Mouse (Mus musculus) spleen, adult 2 months (tissue): Measurements from ENCODE around the gene Tex12.

Experiments
- CTCF ChIP-seq: fragments of 200-500 bp; IDR thresholded peaks from 2 replicates; pipeline ENCODE4 v1.5.1; 2011; ENCODE audit warnings: mild to moderate bottlenecking, inconsistent platforms; ENCODE audit not compliant: insufficient read depth, insufficient read length, insufficient replicate concordance; ENCODE audit errors: extremely low read depth
- POLR2A ChIP-seq: fragments of 200-500 bp; IDR thresholded peaks from 2 replicates; pipeline ENCODE4 v1.6.1; 2011; ENCODE audit warnings: low read depth, low read length, inconsistent platforms

DNA sequence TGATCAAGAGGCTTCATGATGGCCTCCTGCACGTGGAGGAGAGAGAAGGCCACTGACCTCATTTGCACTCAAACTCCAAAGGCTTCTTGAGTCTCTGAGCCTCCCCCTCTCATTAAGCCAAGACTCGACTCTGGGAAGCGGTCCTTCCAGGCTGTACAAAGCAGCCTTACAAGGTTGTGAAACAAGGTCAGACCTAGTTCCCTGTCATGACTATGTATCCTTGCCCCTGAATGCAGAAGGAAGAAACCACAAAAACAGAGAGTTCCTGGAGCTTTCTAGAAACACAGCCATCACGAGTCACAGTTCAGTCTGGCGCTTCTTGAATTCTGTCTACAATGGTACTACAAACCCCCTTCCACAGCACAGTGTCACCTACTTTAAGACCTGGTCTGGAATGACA lies 38.6 kb downstream of the Tex12 start:
- no peak for TF ChIP-seq CTCF
- TF ChIP-seq POLR2A: no peak
